Mouse (Mus musculus) mouse trophoblast stem cell (cell line): Measurements from ENCODE around the gene Lypd5.

Source experiments
- in situ Hi-C, 2 experiments: fragments of 300-500 bp; cut with MseI, MboI; formaldehyde crosslinking; loops; 2 replicates in 1 of 2; 3 replicates in 1 of 2; pipeline ENCODE4 v1.15.1; 2025

Gene Lypd5

GRCm38 (mm10) chr7:24359269-24359668, 10.3 kb downstream of the Lypd5 start:
- in situ Hi-C loops = no loop called here

- in situ Hi-C loops = loop anchor here in 1 of 2 experiments (10.0 kb wide), 1 partner anchor 64 kb away; no protein-coding TSS in a partner anchor
Observed at GRCm38 (mm10) chr7:24361001-24361400, 12.0 kb downstream of the Lypd5 start.

- in situ Hi-C loops = loop anchor here in 1 of 2 experiments (10.0 kb wide), 1 partner anchor 62 kb away; no protein-coding TSS in a partner anchor
Observed at GRCm38 (mm10) chr7:24363228-24363627, 14.2 kb downstream of the Lypd5 start.

GRCm38 (mm10) chr7:24364827-24365226, 15.8 kb downstream of the Lypd5 start:
- in situ Hi-C loops = loop anchor here in 1 of 2 experiments (10.0 kb wide), 1 partner anchor 60 kb away; no protein-coding TSS in a partner anchor

GRCm38 (mm10) chr7:24365258-24366014, 16.4 kb downstream of the Lypd5 start:
- in situ Hi-C loops = loop anchor here in 1 of 2 experiments (10.0 kb wide), 1 partner anchor 59 kb away; no protein-coding TSS in a partner anchor

- in situ Hi-C loops = loop anchor here in 1 of 2 experiments (10.0 kb wide), 1 partner anchor 58 kb away; no protein-coding TSS in a partner anchor
Observed at GRCm38 (mm10) chr7:24366716-24367632, 18.0 kb downstream of the Lypd5 start.

GRCm38 (mm10) chr7:24368226-24368625, 19.2 kb downstream of the Lypd5 start:
- in situ Hi-C loops = loop anchor here in 1 of 2 experiments (10.0 kb wide), 1 partner anchor 57 kb away; no protein-coding TSS in a partner anchor

GRCm38 (mm10) chr7:24368946-24369345, 19.9 kb downstream of the Lypd5 start:
- in situ Hi-C loops = loop anchor here in 1 of 2 experiments (10.0 kb wide), 1 partner anchor 56 kb away; no protein-coding TSS in a partner anchor

GRCm38 (mm10) chr7:24369731-24370541, 20.9 kb downstream of the Lypd5 start, which contains the start of gene Kcnn4:
Gene Kcnn4, plus strand, starts transcription at chr7:24370263.
- in situ Hi-C loops = loop anchor here in 1 of 2 experiments (10.0 kb wide), 1 partner anchor 55 kb away; no protein-coding TSS in a partner anchor

- in situ Hi-C loops = no loop called here
Observed at GRCm38 (mm10) chr7:24371012-24371808, 22.2 kb downstream of the Lypd5 start.

- in situ Hi-C loops = no loop called here
Observed at GRCm38 (mm10) chr7:24371809-24372145, 22.8 kb downstream of the Lypd5 start.

GRCm38 (mm10) chr7:24372300-24372699, 23.3 kb downstream of the Lypd5 start:
- in situ Hi-C loops = no loop called here

- in situ Hi-C loops = no loop called here
Observed at GRCm38 (mm10) chr7:24372786-24373185, 23.8 kb downstream of the Lypd5 start.

GRCm38 (mm10) chr7:24373538-24374379, 24.8 kb downstream of the Lypd5 start:
- in situ Hi-C loops = no loop called here

- in situ Hi-C loops = no loop called here
Observed at GRCm38 (mm10) chr7:24376456-24376855, 27.5 kb downstream of the Lypd5 start.

- in situ Hi-C loops = no loop called here
Observed at GRCm38 (mm10) chr7:24377091-24377865, 28.3 kb downstream of the Lypd5 start.

GRCm38 (mm10) chr7:24378049-24378701, 29.2 kb downstream of the Lypd5 start:
- in situ Hi-C loops = no loop called here

GRCm38 (mm10) chr7:24379934-24380333, 30.9 kb downstream of the Lypd5 start:
- in situ Hi-C loops = no loop called here
